Mouse (Mus musculus): ENCODE measurements around the gene Vamp1.
A peak's percentile ranks its signal among the peaks of the same experiment; 100 is the strongest.
"Not testable (repeated sequence)": the region's sequence is repeated elsewhere in the genome, so short reads cannot be mapped to it uniquely, and the experiment has no call there.

The Vamp1 gene

DNA sequence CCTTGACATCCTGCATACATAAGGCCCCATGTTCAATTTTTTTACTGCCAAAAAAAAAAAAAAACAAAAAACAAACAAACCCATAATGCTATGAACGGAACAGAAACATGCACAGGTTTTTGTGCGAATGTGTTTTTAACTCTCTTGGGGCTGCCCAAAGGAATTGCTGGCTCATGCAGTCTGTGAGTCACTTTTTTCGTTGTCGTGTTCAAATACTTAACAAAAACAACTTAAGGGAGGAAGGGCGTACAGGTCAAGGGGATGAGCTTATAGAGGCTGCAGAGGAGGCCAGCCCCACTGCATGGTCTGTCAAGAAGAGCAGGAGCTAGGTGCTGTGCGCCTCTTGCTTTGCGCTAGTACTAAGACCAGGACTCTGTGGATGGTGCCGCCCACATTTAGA lies 37.4 kb downstream of the Vamp1 start:
- no peak for DNase-seq

DNA sequence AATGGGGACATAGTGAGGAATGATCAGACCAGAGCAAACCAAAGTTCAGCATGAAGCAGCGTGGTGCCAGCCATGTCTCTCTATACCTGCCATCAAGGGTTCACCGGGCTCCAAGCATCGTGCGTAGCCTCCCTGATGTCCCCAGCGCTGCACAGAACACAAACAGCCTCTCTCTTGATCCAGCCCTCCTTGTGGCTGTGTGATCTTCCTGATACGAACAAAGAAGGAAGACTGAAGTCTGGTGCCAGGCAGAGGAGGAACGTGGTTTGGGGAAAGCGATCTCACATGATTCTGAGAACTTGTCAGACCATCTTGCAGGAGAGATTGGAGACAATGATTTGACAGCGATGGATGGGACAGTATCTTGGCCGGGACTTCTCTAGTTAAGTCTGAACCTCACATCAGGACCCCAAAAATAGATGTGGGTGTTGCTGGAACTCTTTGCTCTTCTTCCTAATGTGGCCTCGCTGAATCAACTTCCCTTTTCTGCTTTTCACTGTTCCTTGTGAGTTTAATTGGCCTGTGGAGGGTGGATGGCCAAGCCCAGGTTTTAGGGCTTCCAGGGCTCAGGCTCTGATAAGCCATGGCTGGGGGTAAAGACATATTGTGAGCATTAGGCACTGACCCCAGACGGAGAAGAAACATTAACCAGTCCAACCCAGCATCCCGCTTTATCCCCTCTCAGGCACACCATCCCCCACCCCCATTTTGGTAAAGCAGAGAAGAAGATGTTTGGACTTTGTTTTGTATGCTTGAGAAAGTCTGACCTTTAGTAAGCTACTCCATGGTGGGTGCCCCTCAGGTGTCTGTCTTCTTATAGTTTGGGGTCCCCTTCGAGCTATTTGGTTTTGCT lies 38.7 kb downstream of the Vamp1 start:
- DNase-seq = no peak

DNA sequence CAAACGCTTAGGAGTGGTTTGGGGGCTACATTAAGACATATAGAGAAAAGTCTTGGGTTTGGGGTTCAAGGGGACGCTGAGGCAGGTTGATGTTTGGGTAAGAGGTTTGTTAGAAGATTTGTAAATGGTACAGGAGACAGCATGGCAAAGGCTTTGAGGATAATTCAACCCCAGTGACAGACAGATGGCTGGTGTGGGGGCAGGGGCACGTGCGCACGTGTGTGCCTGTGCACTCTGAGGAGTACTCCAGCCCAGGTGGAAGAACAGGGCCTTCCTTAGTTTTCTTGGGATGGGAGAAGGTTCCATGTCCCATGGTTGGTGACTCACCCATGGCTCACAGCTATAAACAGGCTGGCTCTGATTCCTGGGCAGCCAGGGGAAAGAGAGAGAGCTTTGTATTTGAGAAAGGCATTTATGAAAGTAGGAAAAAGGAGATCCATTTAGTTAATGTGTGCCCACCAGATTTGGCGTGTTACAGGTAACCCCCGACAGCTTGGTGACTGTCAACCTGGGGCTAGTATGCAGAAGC lies 40.2 kb downstream of the Vamp1 start:
- DNase-seq = no peak

DNA sequence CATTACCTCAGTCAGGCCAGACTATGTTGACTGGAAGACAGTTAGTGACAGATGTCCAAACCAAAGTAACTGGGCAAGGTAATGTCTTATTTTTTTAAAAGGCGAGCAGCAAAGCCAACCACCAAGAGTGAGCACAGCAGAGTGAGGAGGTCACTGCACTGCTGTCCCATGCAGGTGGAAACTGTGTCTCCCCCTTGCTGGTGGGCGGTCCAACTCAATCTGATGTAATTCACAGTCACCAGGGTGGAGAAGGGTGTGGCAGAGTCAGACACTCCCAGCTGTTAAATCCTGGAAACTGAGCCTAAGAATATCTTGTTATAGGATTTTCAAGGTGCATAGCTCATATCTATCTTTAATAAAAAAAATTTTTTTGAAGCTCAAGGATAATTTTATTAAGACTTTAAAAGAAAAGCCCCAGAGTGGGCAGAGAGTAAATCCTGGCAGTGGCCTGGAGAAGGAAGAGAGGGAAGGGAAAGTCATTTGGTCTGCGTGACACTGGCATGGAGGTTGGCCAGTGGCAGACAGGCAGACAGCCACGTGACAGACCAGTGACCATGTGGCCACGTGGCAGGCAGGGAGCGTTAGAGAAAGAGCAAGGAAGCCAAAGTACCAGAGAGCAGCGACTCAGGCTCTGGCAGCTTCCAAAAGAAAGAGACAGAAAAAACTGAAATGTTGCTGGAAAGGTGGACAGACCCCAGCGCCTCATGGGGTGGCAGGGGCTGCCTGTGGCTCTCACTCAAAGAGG lies 41.0 kb downstream of the Vamp1 start:
- peak; percentile 37 for DNase-seq

DNA sequence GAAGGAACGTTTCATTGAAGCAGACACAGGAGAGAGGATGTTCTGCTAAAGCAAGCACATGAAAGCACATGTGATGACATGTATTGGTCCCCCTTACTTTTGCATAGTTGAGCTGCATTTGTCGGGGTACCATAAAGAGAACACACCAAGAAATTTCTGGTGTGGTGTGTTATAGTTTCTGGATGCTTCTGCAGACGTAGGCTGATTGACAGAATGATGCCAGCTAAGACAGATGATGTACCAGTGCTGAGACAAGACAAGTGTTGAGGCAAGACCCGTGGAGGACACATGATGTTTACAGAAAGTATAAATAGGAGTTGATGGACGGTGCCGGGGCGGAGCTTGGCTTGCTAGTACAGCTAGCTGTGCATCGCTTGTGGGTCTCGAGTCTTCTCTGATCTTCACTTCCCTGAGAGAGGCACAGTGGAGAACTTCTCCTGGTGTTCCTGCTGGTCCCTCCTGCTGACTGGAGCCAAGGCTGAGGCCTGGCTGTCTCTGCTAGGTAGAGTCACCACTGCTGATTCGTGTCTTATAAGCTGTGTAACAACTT lies 44.7 kb downstream of the Vamp1 start:
- DNase-seq = no peak

DNA sequence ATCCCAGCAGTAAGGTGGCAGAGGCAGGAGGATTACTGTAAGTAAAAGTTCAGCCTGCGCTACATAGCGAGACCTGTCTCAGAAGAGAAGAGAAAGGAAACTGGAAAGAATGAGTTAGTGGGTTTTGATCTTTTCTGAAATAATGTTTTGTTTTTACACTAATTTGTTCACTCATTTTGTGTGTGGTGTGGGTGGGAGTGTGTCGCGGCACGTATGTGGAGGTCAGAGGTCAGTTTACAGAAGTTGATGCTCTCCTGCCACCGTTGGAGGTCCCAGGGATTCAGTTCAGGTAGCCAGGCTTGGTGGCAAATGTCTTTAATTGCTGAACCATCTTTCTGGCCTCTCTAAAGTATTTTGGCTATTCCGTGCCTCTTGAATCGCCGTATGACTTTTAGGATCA lies 48.9 kb downstream of the Vamp1 start:
- DNase-seq = no peak

DNA sequence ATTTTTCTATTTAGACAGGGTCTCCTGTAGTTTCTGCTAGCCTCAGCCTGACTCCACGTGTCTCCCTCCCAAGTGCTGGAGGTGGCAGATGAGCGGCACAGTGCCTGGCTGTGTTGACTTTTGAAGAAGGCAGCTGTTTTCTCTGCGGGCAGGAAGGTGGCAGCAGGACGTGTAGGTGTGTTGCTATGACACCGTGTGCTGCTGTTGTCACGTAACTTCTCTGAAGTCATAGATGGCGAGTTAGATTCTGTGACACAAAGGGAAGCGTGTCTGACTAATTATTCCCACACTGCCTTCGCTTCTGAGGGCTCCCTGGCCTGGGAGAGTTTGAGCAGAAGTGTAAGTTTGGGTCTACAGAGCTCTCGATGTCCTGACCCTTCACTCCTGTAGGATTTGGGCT lies 49.9 kb downstream of the Vamp1 start:
- DNase-seq = no peak

DNA sequence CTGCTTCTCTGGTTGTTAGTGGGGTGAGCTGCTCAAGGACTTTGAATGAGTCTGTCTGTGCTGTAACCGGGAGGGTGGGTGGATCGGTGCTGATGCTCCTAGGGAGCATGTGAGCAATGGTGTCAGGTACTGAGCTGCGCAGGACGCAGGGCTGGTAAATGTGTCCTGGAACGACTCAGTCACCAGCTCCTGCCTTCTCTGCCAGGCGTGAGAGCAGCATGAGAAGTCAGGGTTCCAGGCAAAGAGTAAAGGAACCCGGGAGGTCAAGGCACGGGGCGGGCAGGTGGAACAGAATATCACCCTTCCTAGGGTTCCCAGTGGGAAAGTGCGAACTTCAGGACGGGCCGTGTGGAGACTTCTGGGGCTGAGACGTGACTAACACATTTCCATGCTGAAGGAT lies 50.7 kb downstream of the Vamp1 start:
- DNase-seq = no peak

DNA sequence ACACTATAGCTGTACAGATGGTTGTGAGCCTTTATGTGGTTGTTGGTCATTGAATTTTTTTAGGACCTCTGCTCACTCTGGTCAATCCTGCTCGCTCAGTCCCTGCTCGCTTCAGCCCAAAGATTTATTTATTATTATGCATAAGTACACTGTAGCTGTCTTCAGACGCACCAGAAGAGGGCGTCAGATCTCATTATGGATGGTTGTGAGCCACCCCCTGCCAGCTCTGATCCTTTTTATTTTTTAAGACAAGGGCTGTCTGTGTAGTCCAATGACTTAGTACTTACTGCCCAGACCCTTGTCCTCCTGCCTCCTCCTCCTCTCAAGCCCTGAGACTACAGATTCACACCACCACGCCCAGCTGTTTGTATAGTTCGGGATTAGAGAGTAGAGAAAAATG lies 51.2 kb downstream of the Vamp1 start:
- DNase-seq = not testable (repeated sequence)

DNA sequence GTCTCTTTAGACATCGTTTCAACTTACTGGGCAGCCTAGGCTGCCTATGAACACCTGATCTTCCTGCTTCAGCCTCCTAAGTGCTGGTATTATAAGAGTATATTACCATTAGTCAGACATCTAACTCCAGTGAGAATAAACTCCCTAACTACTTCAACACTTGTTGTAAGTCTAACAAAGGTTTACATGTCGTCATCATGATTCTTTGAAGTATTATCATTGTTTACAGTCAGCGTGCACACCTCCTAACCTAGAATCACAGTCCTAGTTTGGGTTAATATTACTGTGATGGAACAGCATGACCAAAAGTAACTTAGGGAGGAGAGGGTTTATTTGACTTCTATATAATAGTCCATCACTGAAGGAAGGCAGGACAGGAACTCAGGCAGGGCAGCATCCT lies 52.1 kb downstream of the Vamp1 start:
- no peak for DNase-seq

DNA sequence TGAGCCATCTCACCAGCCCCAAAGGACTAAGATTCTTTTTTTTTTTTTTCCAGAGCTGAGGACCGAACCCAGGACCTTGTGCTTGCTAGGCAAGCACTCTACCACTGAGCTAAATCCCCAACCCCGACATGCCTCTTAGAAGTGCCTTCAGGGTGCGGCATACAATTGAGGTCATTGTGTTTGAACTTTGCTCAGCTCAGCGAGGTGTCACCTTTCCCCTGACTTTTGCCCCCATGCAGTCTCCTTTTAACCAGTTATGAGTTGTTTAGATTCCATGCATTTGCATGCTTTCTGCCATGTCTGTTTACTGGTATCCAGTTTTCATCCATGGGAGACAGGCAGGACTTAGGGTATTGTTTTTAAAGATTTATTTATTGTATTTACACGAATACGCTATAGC lies 53.4 kb downstream of the Vamp1 start:
- no peak for DNase-seq

DNA sequence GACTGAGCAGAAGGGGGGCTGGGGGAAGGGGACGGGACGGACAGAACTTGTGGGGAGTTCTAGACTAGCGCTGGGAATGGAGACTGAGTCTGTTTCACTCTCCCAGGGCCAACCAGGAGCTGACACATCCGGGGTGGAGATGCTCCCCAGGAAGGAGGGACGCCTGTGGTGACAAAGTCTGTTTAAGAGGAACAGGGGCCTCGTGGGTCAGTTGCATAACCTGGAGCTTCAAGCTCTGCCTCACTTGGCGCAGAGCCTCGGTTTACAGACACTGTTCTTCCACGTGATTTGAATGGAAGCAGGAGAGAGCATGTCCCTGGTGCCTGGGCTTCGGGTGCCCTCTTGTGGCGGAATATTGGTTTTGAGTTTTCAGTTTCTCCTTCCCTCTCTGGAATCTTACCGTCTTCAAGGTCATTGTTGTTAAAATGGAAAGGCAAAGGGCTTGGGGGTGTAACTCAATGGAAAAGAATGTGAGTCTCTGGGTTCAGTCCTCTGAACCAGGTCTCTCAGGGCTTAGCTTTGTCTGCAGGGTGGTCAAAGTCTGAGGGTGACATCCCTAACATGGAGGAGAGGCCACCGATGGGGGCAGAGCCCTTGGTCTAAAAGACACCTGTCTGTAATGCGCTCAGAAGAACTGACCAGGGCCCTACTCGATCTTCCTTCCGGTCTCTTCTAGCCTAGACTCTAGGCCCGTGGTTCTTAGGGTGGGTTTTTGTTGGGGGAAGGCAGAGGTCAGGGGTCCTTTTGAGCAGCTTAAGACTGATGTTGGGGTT lies 56.3 kb downstream of the Vamp1 start:
- DNase-seq = peak; percentile 97

DNA sequence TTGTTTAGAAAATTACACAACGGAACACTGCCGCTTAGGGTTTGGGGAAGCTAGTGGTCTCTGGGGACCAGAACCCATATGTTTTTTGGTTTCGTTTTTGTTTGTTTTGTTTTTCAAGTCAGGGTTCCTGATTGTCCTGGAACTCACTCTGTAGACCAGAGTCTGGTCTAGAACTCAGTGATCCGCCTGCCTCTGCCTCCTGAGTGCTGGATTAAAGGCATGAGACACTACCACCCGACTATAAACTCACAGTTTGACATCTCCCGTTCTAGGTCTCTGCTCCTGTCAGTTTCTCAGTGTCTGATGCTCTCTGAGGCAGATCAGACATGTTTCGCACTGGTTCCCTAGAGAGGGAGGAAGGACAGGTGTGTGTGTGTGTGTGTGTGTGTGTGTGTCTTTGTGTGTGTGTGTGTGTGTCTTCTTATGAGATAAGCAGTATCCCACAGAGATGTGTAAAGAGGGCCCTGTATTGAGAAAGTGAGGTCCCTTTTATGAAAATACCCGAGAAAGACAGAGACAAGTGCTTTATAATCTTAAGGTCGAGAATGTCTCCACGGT lies 57.0 kb downstream of the Vamp1 start:
- DNase-seq = no peak

DNA sequence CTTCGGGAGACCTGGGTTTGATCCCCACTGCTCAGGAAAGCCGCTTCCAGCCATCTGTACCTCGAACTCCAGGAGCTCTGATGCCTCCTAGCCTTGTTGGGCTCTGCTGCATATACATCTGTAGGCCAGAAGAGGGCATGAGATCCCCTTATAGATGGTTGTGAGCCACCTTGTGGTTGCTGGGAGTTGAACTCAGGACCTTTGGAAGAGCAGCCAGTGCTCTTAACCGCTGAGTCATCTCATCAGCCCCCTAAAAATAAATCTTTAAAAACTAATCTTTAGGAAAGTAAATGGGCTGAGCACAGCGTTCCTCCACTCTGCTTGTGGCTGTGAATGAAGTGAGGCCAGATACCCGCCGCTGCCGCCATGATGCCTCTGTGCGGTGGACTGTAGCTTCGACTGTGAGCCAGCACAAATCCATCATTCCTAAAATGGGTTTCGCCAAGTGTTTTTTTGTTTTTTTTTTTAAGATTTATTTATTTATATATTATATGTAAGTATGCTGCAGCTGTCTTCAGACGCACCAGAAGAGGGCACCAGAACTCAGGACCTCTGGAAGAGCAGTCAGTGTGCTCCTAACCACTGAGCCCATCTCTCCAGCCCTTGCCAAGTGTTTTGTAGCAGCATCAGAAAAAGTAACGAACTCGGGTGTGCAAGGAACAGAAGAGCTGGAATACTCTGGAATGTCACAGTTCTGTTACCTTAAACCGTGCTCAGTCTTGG lies 59.7 kb downstream of the Vamp1 start:
- no peak for DNase-seq

DNA sequence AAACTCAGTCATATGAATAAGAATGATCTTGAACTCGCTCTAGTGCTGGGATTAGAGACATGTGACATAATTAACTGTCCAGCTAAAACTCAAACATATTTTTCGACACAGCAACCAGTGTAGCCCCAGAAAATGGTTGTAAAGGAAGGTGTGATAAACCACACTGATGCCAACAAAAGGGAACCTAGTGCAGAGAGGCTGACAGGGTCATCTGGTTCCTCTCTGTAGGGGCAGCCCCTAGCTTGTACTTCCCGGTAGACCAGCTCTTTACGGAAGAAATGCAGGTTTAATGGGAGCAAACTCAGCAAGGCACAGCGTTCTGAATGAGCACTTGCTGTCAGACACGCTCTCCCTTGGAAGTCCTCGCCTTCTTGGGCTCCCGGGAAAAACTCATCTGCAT lies 64.4 kb downstream of the Vamp1 start:
- DNase-seq = no peak

DNA sequence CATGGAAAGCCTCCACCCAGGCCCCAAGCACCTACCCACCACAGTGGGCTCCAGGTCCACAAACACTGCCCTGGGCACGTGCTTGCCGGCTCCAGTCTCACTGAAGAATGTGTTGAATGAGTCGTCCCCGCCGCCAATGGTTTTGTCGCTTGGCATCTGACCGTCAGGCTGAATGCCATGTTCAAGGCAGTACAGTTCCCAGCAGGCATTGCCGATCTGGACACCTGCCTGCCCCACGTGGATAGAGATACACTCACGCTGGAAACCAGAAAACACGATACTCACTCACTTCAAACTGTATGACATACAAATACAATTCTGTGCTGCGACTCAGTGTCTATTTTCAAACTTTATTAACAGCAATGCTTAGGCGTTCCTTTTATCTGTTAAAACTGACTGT lies 67.4 kb downstream of the Vamp1 start:
- not testable (repeated sequence) for DNase-seq

DNA sequence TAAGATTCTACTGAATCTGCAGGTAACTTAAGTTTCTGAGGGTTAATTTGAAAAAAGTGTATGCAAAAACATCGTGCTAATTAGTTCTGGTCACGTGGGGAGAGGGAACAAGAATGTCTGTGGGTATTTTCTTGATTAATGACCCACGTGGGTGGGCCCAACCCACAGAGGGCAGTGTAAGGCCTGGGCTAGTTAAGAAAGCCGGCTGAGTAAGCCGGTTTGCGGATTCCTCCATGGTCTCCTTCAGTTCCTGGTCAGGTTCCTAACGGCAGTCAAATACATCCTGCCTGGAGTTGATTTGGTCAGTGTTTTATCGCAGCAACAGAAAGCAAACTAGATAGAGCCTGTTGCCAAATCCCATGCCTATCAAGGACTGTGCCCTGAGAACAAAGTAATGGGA lies 68.9 kb downstream of the Vamp1 start:
- no peak for DNase-seq

DNA sequence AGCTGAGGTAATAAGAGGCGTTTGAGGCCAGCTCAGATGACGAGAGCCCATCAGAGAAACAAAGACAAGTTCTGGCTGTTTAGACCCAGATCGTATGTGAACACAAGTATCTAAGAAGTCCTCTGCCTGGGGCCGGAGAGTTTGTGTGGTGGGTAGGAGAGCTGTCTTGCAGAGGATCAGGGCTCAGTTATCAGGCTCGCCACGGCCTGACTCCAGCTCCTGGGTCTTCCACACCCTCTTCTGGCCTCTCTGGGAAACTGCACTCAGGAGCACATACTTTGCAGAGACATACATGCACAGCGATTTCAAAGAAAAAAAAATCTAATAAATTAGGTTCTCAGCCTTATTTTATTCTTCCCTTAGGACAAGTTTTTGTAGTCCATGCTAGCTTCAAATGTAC lies 69.4 kb downstream of the Vamp1 start:
- DNase-seq = no peak

DNA sequence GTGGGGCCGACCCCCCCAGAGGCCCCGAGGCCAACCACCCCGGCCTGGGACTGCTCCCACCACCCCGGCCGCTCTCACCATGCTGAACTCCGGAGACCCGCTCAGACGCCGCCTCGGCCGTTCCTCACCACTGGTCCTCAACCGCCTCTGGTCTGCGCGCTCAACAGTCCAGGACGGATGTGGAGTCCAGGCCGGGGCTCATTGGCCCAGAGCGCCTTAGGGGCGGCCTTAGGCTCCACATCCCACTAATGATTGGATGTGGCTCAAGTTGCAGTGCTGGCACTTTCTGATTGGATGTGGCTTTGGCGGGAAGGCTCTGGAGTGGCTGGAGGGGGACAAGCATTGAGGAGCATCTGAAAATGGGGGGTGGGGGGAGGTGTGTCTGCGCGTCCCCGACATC lies 70.5 kb downstream of the Vamp1 start, which contains the start of gene Tuba3a:
Tuba3a (minus strand) TSS at position 153 of the 400 bp plus-strand sequence.
- no peak for DNase-seq

DNA sequence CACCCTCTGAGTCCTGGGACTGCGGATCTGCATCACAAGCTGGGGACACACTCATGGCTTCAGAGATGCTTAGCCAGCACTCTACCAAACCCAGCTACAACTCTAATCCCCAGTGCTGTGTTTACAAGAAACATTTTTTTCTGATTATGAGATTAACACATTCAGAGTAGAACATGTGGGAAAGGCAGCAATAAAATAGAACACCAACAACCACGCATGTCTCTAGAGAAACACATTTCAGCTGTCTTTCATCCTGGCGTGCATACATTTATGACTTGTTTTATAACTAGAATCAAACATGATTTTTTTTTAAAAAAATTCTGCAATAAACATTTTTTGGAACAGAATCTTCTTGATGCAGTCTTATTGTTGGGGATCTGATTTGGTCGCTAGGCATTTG lies 71.6 kb downstream of the Vamp1 start:
- no peak for DNase-seq

DNA sequence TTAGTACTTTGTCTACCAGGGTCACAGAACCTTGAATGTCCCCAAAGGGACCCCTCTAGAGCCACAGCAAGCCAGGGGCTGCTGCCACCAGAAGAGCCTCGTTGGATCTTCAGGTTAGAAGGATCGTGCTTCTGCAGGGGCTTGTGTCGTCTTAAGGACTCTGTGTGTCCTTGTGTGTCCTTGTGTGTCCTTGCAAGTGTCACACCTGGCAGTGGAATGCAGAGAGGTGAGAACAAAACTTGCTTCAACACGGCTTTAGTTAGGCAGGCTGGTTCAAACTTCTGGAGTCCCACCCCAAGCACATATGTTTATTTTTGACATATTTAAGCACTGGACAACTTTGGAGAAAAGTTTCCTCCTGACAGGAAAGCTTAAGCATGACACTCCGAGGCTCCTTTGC lies 73.4 kb downstream of the Vamp1 start:
- no peak for DNase-seq

DNA sequence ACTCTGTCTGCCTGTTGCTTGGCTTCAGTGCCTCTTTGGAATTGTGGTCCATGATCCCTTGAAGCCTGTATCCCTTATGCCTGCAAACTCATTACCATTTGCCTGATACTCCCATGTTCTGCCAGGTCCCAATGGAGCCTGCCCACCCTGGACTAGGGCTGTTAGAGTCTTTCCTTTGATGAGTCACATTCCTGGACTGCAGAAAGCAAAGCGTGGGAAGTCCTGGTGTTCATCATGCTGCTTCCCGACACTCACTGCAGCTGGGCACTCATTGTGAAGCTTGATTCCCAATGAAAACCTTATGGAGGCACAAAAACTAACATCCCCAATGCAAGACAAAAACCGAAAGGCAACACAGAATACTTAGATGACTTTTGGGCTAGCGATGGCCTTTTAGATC lies 76.0 kb downstream of the Vamp1 start:
- DNase-seq = no peak

All from cerebellum, adult 9-10 months (tissue).